Mouse (Mus musculus): Measurements from ENCODE around the gene Gabrb1. TPM values are rescaled to one million over a fixed set of nuclear protein-coding genes. Genes with fewer than 3 reads are reported as not detected.

Gene Gabrb1
- polyA plus RNA-seq, 1 experiment from 2014 or later: 0.93 TPM

- H3K4me1 ChIP-seq (ENCODE audit: control insufficient read depth, insufficient read depth, low read length): peaks cover 5% of the 10 kb centered on the region; the same call in 1 of the 2 replicates
- no peak overlapping the region for H3K9ac ChIP-seq (ENCODE audit: low read length)
- WGBS: 78% methylated on average over 6 of the region's 6 CpGs
- no peaks in the 10 kb centered on the region for H3K9me3 ChIP-seq (ENCODE audit: control insufficient read depth, low read length)
- H3K4me2 ChIP-seq (ENCODE audit: low read depth): no peak overlapping the region
- no peaks in the 10 kb centered on the region for H3K36me3 ChIP-seq (ENCODE audit: control insufficient read depth, insufficient read depth, low read length)
- no peak for ATAC-seq (ENCODE audit: insufficient read depth, low FRiP score, low TSS enrichment)
- no peak overlapping the region for H3K27ac ChIP-seq (ENCODE audit: low read depth, low read length)
- no peak overlapping the region for H3K4me3 ChIP-seq (ENCODE audit: low read depth, low read length)
- DNase-seq (ENCODE audit: low spot score): no peak
- H3K27me3 ChIP-seq (ENCODE audit: control insufficient read depth, insufficient read depth, low read length): no peaks in the 10 kb centered on the region
Observed at GRCm38 (mm10) chr5:72170067-72170466, 512.2 kb downstream of the Gabrb1 start.

GRCm38 (mm10) chr5:72172675-72173074, 514.8 kb downstream of the Gabrb1 start:
- no peak overlapping the region for H3K4me3 ChIP-seq (ENCODE audit: low read depth, low read length)
- H3K27me3 ChIP-seq (ENCODE audit: control insufficient read depth, insufficient read depth, low read length): no peaks in the 10 kb centered on the region
- H3K4me1 ChIP-seq (ENCODE audit: control insufficient read depth, insufficient read depth, low read length): no peaks in the 10 kb centered on the region
- ATAC-seq (ENCODE audit: insufficient read depth, low FRiP score, low TSS enrichment) (no peak), DNase-seq (ENCODE audit: low spot score) (peak; percentile 31)
- H3K36me3 ChIP-seq (ENCODE audit: control insufficient read depth, insufficient read depth, low read length): no peaks in the 10 kb centered on the region
- WGBS: 33% methylated on average over 3 of the region's 3 CpGs
- H3K27ac ChIP-seq (ENCODE audit: low read depth, low read length): no peak overlapping the region
- no peak overlapping the region for H3K9ac ChIP-seq (ENCODE audit: low read length)
- no peaks in the 10 kb centered on the region for H3K9me3 ChIP-seq (ENCODE audit: control insufficient read depth, low read length)
- H3K4me2 ChIP-seq (ENCODE audit: low read depth): no peak overlapping the region

GRCm38 (mm10) chr5:72173521-72173920, 515.6 kb downstream of the Gabrb1 start:
- no peak overlapping the region for H3K4me2 ChIP-seq (ENCODE audit: low read depth)
- no peak overlapping the region for H3K4me3 ChIP-seq (ENCODE audit: low read depth, low read length)
- no peaks in the 10 kb centered on the region for H3K9me3 ChIP-seq (ENCODE audit: control insufficient read depth, low read length)
- H3K27me3 ChIP-seq (ENCODE audit: control insufficient read depth, insufficient read depth, low read length): no peaks in the 10 kb centered on the region
- no peaks in the 10 kb centered on the region for H3K4me1 ChIP-seq (ENCODE audit: control insufficient read depth, insufficient read depth, low read length)
- no peak overlapping the region for H3K27ac ChIP-seq (ENCODE audit: low read depth, low read length)
- DNase-seq (ENCODE audit: low spot score) (no peak), ATAC-seq (ENCODE audit: insufficient read depth, low FRiP score, low TSS enrichment) (no peak)
- WGBS: 69% methylated on average over 1 of the region's 1 CpGs
- no peak overlapping the region for H3K9ac ChIP-seq (ENCODE audit: low read length)
- H3K36me3 ChIP-seq (ENCODE audit: control insufficient read depth, insufficient read depth, low read length): no peaks in the 10 kb centered on the region

GRCm38 (mm10) chr5:72175050-72175449, 517.1 kb downstream of the Gabrb1 start:
- H3K4me2 ChIP-seq (ENCODE audit: low read depth): no peak overlapping the region
- H3K36me3 ChIP-seq (ENCODE audit: control insufficient read depth, insufficient read depth, low read length): no peaks in the 10 kb centered on the region
- H3K27ac ChIP-seq (ENCODE audit: low read depth, low read length): no peak overlapping the region
- no peaks in the 10 kb centered on the region for H3K4me1 ChIP-seq (ENCODE audit: control insufficient read depth, insufficient read depth, low read length)
- no peak for DNase-seq (ENCODE audit: low spot score)
- no peak overlapping the region for H3K4me3 ChIP-seq (ENCODE audit: low read depth, low read length)
- no peaks in the 10 kb centered on the region for H3K27me3 ChIP-seq (ENCODE audit: control insufficient read depth, insufficient read depth, low read length)
- 83% methylated on average over 4 of the region's 4 CpGs for WGBS
- no peaks in the 10 kb centered on the region for H3K9me3 ChIP-seq (ENCODE audit: control insufficient read depth, low read length)
- no peak overlapping the region for H3K9ac ChIP-seq (ENCODE audit: low read length)
- ATAC-seq (ENCODE audit: insufficient read depth, low FRiP score, low TSS enrichment): no peak

GRCm38 (mm10) chr5:72175530-72175929, 517.6 kb downstream of the Gabrb1 start:
- Histone ChIP-seq H3K4me2 (ENCODE audit: low read depth) (no peak overlapping the region), H3K9ac (ENCODE audit: low read length) (no peak overlapping the region), H3K9me3 (ENCODE audit: control insufficient read depth, low read length) (no peaks in the 10 kb centered on the region), H3K4me3 (ENCODE audit: low read depth, low read length) (no peak overlapping the region), H3K27me3 (ENCODE audit: control insufficient read depth, insufficient read depth, low read length) (no peaks in the 10 kb centered on the region), H3K27ac (ENCODE audit: low read depth, low read length) (no peak overlapping the region), H3K4me1 (ENCODE audit: control insufficient read depth, insufficient read depth, low read length) (no peaks in the 10 kb centered on the region), H3K36me3 (ENCODE audit: control insufficient read depth, insufficient read depth, low read length) (no peaks in the 10 kb centered on the region)
- 47% methylated on average over 7 of the region's 7 CpGs for WGBS
- ATAC-seq (ENCODE audit: insufficient read depth, low FRiP score, low TSS enrichment) (no peak), DNase-seq (ENCODE audit: low spot score) (peak; percentile 24)

GRCm38 (mm10) chr5:72181194-72181593, 523.3 kb downstream of the Gabrb1 start:
- no peak overlapping the region for H3K27ac ChIP-seq (ENCODE audit: low read depth, low read length)
- H3K36me3 ChIP-seq (ENCODE audit: control insufficient read depth, insufficient read depth, low read length): no peaks in the 10 kb centered on the region
- ATAC-seq (ENCODE audit: insufficient read depth, low FRiP score, low TSS enrichment): no peak
- no peaks in the 10 kb centered on the region for H3K27me3 ChIP-seq (ENCODE audit: control insufficient read depth, insufficient read depth, low read length)
- 35% methylated on average over 1 of the region's 1 CpGs for WGBS
- no peak overlapping the region for H3K9ac ChIP-seq (ENCODE audit: low read length)
- H3K4me3 ChIP-seq (ENCODE audit: low read depth, low read length): no peak overlapping the region
- H3K4me2 ChIP-seq (ENCODE audit: low read depth): no peak overlapping the region
- H3K9me3 ChIP-seq (ENCODE audit: control insufficient read depth, low read length): no peaks in the 10 kb centered on the region
- no peaks in the 10 kb centered on the region for H3K4me1 ChIP-seq (ENCODE audit: control insufficient read depth, insufficient read depth, low read length)
- no peak for DNase-seq (ENCODE audit: low spot score)

- ATAC-seq (ENCODE audit: insufficient read depth, low FRiP score, low TSS enrichment): no peak
- Histone ChIP-seq H3K9me3 (ENCODE audit: control insufficient read depth, low read length) (no peaks in the 10 kb centered on the region), H3K4me2 (ENCODE audit: low read depth) (no peak overlapping the region), H3K9ac (ENCODE audit: low read length) (no peak overlapping the region), H3K27me3 (ENCODE audit: control insufficient read depth, insufficient read depth, low read length) (no peaks in the 10 kb centered on the region), H3K4me1 (ENCODE audit: control insufficient read depth, insufficient read depth, low read length) (no peaks in the 10 kb centered on the region), H3K36me3 (ENCODE audit: control insufficient read depth, insufficient read depth, low read length) (no peaks in the 10 kb centered on the region), H3K4me3 (ENCODE audit: low read depth, low read length) (no peak overlapping the region), H3K27ac (ENCODE audit: low read depth, low read length) (no peak overlapping the region)
- WGBS: 84% methylated on average over 4 of the region's 4 CpGs
- no peak for DNase-seq (ENCODE audit: low spot score)
Observed at GRCm38 (mm10) chr5:72182804-72183203, 524.9 kb downstream of the Gabrb1 start.

- Histone ChIP-seq H3K4me1 (ENCODE audit: control insufficient read depth, insufficient read depth, low read length) (no peaks in the 10 kb centered on the region), H3K27ac (ENCODE audit: low read depth, low read length) (no peak overlapping the region), H3K4me2 (ENCODE audit: low read depth) (no peak overlapping the region), H3K27me3 (ENCODE audit: control insufficient read depth, insufficient read depth, low read length) (no peaks in the 10 kb centered on the region), H3K9ac (ENCODE audit: low read length) (no peak overlapping the region), H3K9me3 (ENCODE audit: control insufficient read depth, low read length) (no peaks in the 10 kb centered on the region), H3K4me3 (ENCODE audit: low read depth, low read length) (no peak overlapping the region), H3K36me3 (ENCODE audit: control insufficient read depth, insufficient read depth, low read length) (no peaks in the 10 kb centered on the region)
- DNase-seq (ENCODE audit: low spot score) (no peak), ATAC-seq (ENCODE audit: insufficient read depth, low FRiP score, low TSS enrichment) (no peak)
- 89% methylated on average over 6 of the region's 6 CpGs for WGBS
Observed at GRCm38 (mm10) chr5:72183929-72184328, 526.0 kb downstream of the Gabrb1 start.

- WGBS: 88% methylated on average over 13 of the region's 13 CpGs
- DNase-seq (ENCODE audit: low spot score) (no peak), ATAC-seq (ENCODE audit: insufficient read depth, low FRiP score, low TSS enrichment) (no peak)
- Histone ChIP-seq H3K27ac (ENCODE audit: low read depth, low read length) (no peak overlapping the region), H3K9me3 (ENCODE audit: control insufficient read depth, low read length) (no peaks in the 10 kb centered on the region), H3K4me2 (ENCODE audit: low read depth) (no peak overlapping the region), H3K4me1 (ENCODE audit: control insufficient read depth, insufficient read depth, low read length) (no peaks in the 10 kb centered on the region), H3K27me3 (ENCODE audit: control insufficient read depth, insufficient read depth, low read length) (no peaks in the 10 kb centered on the region), H3K36me3 (ENCODE audit: control insufficient read depth, insufficient read depth, low read length) (no peaks in the 10 kb centered on the region), H3K9ac (ENCODE audit: low read length) (no peak overlapping the region), H3K4me3 (ENCODE audit: low read depth, low read length) (no peak overlapping the region)
Observed at GRCm38 (mm10) chr5:72184437-72185100, 526.7 kb downstream of the Gabrb1 start.
